Mouse (Mus musculus): ENCODE results near the gene Aars2. TPM values are rescaled to one million over a fixed set of nuclear protein-coding genes. Genes with fewer than 3 reads are reported as not detected.

Aars2 gene
- total and polyA plus RNA-seq, 3 experiments = 14.4 to 63.5 (median 25.6) TPM

DNA sequence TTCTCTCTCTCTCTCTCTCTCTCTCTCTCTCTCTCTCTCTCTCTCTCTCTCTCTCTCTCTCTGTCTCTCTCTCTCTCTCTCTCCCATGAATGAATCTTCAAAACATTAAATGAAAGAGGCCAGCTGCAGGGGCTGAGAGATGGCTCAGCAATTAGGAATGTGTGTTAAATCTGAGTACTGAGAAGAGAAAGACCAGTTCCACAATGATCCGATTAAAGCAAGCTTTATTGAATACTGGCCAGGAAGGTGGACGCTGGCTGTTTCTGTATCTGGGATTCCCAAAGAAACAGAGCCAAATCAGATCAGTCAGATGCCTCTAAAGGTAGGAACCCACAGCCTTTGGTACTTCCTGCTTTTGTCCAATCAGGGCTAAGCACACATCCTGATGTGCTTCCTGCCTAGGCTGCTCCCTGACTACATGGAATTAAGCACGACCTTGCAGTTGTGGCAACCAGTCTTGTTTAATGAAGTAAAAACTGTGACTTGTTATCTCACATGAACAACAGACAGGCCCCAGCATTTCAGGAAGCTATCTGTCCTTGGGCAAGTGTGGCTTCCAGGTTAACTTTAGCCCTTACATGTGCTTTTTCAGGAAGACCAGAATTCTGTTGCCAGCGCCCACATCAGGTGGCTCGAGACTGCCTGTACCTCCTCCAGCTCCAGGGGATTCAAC is 3.2 kb upstream of the Aars2 start:
- peak overlapping the region; percentile 27 for H3K9ac ChIP-seq (ENCODE audit: control insufficient read depth, low read depth, low read length, poor library complexity, severe bottlenecking)
- H3K9me3 ChIP-seq (replicated peaks; ENCODE audit: insufficient read depth, low read length) = no peaks in the 10 kb centered on the region
- DNase-seq (ENCODE audit: low read depth, low spot score) = peak; percentile 91
- peaks cover 0 to 11% of the 10 kb centered on the region in 2 experiments; a peak in 2 of 4 replicates for H3K36me3 ChIP-seq (ENCODE audit: control insufficient read depth in 1 of 2, insufficient read depth in 2 of 2, low read length in 2 of 2)
- H3K27ac ChIP-seq (ENCODE audit: control insufficient read depth, low read depth, low read length) = peak overlapping the region; percentile 76
- no peaks in the 10 kb centered on the region; the same call in 1 of the 2 replicates for H3K79me2 ChIP-seq (ENCODE audit: control insufficient read depth, insufficient read depth, low read length, poor library complexity)
- H3K4me3 ChIP-seq (ENCODE audit: control insufficient read depth in 1 of 2, insufficient read depth in 1 of 2, low read depth in 2 of 2, low read length in 2 of 2) = peak overlapping the region in 1 of 2 experiments; percentile 21; a peak in 2 of 4 replicates
- peaks cover 10 to 29% of the 10 kb centered on the region in 2 experiments for H3K4me1 ChIP-seq (ENCODE audit: control insufficient read depth in 1 of 2, insufficient read depth in 2 of 2, low read length in 2 of 2)
- no peaks in the 10 kb centered on the region for H3K27me3 ChIP-seq (ENCODE audit: control insufficient read depth in 1 of 2, insufficient read depth in 2 of 2, low read length in 2 of 2)
- TF ChIP-seq TBP (IDR thresholded peaks at IDR 0.05; ENCODE audit: low read depth, low read length) (peak; percentile 45), POLR2A (IDR thresholded peaks at IDR 0.05; ENCODE audit: control insufficient read depth in 1 of 2, insufficient read depth in 1 of 2, low read depth in 1 of 2, low read length in 2 of 2, poor library complexity in 1 of 2) (peak in 1 of 2 experiments; percentile 58; a peak in 2 of 4 replicates), ELF1 (IDR thresholded peaks at IDR 0.05; ENCODE audit: low read depth, low read length) (peak; percentile 68; the same call in 1 of the 2 replicates), CTCF (IDR thresholded peaks at IDR 0.05 in 2 of 3, conservative IDR thresholded peaks at IDR 0.05 in 1 of 3; ENCODE audit: control insufficient read depth in 1 of 3, insufficient read depth in 1 of 3, low read depth in 2 of 3, low read length in 3 of 3, poor library complexity in 1 of 3, severe bottlenecking in 1 of 3) (peak in 1 of 3 experiments; percentile 50; a peak in 2 of 6 replicates), KAT2A (conservative IDR thresholded peaks at IDR 0.05; ENCODE audit: low read depth, low read length) (no peak; the same call in 1 of the 2 replicates), POLR2AphosphoS2 (IDR thresholded peaks at IDR 0.05; ENCODE audit: low read length) (no peak), HCFC1 (IDR thresholded peaks at IDR 0.05; ENCODE audit: low read depth, low read length) (peak; percentile 77), ZMIZ1 (IDR thresholded peaks at IDR 0.05; ENCODE audit: low read depth, low read length) (no peak; the same call in 1 of the 2 replicates), POLR2AphosphoS5 (IDR thresholded peaks at IDR 0.05; ENCODE audit: borderline replicate concordance, low read depth, low read length) (no peak), MAX (IDR thresholded peaks at IDR 0.05; ENCODE audit: low read length) (peak; percentile 87), ZKSCAN1 (IDR thresholded peaks at IDR 0.05; ENCODE audit: low read depth, low read length) (no peak), MYC (IDR thresholded peaks at IDR 0.05; ENCODE audit: low read depth, low read length) (peak; percentile 93), NRF1 (IDR thresholded peaks at IDR 0.05; ENCODE audit: insufficient read depth, low read depth, low read length, poor library complexity, severe bottlenecking) (no peak), GATA1 (IDR thresholded peaks at IDR 0.05; ENCODE audit: low read depth, low read length) (peak; percentile 82), ZNF384 (IDR thresholded peaks at IDR 0.05; ENCODE audit: low read depth, low read length) (no peak), CHD1 (IDR thresholded peaks at IDR 0.05; ENCODE audit: low read depth, low read length) (no peak), MAFK (IDR thresholded peaks at IDR 0.05; ENCODE audit: borderline replicate concordance, low read depth, low read length) (no peak), BHLHE40 (IDR thresholded peaks at IDR 0.05; ENCODE audit: borderline replicate concordance, low read depth, low read length) (0 out of 2 replicates have a peak, but pooled peaks have one; percentile 29), E2F4 (IDR thresholded peaks at IDR 0.05; ENCODE audit: borderline replicate concordance, low read depth, low read length) (no peak), JUND (IDR thresholded peaks at IDR 0.05; ENCODE audit: low read depth, low read length) (no peak; the same call in 1 of the 2 replicates), MEF2A (IDR thresholded peaks at IDR 0.05; ENCODE audit: extremely low read depth, insufficient replicate concordance, low read depth, low read length, poor library complexity, severe bottlenecking) (0 out of 2 replicates have a peak, but pooled peaks have one; percentile 33), MXI1 (IDR thresholded peaks at IDR 0.05; ENCODE audit: low read depth, low read length) (peak; percentile 82), NELFE (IDR thresholded peaks at IDR 0.05; ENCODE audit: low read depth, low read length) (peak; percentile 59), RAD21 (IDR thresholded peaks at IDR 0.05; ENCODE audit: low read depth, low read length) (no peak), UBTF (IDR thresholded peaks at IDR 0.05; ENCODE audit: borderline replicate concordance, insufficient read depth, low read depth, low read length) (no peak), GABPA (IDR thresholded peaks at IDR 0.05; ENCODE audit: low read depth, low read length) (no peak), ZC3H11A (IDR thresholded peaks at IDR 0.05; ENCODE audit: low read depth, low read length) (no peak), CHD2 (IDR thresholded peaks at IDR 0.05; ENCODE audit: low read length) (no peak), SMC3 (IDR thresholded peaks at IDR 0.05; ENCODE audit: low read depth, low read length) (no peak), TCF12 (IDR thresholded peaks at IDR 0.05; ENCODE audit: low read depth, low read length) (peak; percentile 82), USF2 (IDR thresholded peaks at IDR 0.05; ENCODE audit: borderline replicate concordance in 1 of 2, insufficient read depth in 1 of 2, low read depth in 1 of 2, low read length in 2 of 2) (no peak), MAZ (IDR thresholded peaks at IDR 0.05; ENCODE audit: low read depth, low read length) (no peak), TAL1 (IDR thresholded peaks at IDR 0.05; ENCODE audit: low read length) (peak; percentile 91), MYB (IDR thresholded peaks at IDR 0.05; ENCODE audit: low read depth, low read length) (peak; percentile 50; the same call in 1 of the 2 replicates), ETS1 (IDR thresholded peaks at IDR 0.05; ENCODE audit: low read depth, low read length) (peak; percentile 66; the same call in 1 of the 2 replicates)
